Mouse (Mus musculus) liver, adult 2 months (tissue): ENCODE measurements at regions not wholly inside any gene's neighbourhood (a gene's known extent, or its start where the extent isn't known, plus 50 kb on each side); places are given as distances from the start of the nearest gene placed in this dataset.

Experiments
- DNase-seq: peaks from one replicate; pipeline ENCODE4 v3.0.0-alpha.2; 2011; ENCODE audit warnings: low read depth, low spot score; ENCODE audit errors: extremely low read depth
- H3K27ac ChIP-seq: fragments of 200-500 bp; replicated peaks from 2 replicates; pipeline ENCODE4 v1.5.1; 2012; ENCODE audit warnings: low read depth, mild to moderate bottlenecking, control low read depth, inconsistent platforms, low read length; ENCODE audit not compliant: insufficient read depth
- H3K27me3 ChIP-seq: fragments of 200-500 bp; 2 replicates; pipeline ENCODE4 v1.6.1; 2012; ENCODE audit warnings: mild to moderate bottlenecking, moderate library complexity, low read length, inconsistent platforms; ENCODE audit not compliant: control insufficient read depth, insufficient read depth
- H3K36me3 ChIP-seq: fragments of 200-500 bp; 2 replicates; pipeline ENCODE4 v1.6.1; 2012; ENCODE audit warnings: low read length, inconsistent platforms; ENCODE audit not compliant: control insufficient read depth, insufficient read depth
- H3K4me1 ChIP-seq: fragments of 200-500 bp; 2 replicates; pipeline ENCODE4 v1.6.1; 2011; ENCODE audit warnings: low read length; ENCODE audit not compliant: control insufficient read depth, insufficient read depth
- H3K4me3 ChIP-seq: fragments of 200-500 bp; 2 replicates; pipeline ENCODE4 v1.5.1; 2011; ENCODE audit warnings: low read depth, mild to moderate bottlenecking, control low read depth, low read length, moderate library complexity; ENCODE audit not compliant: insufficient read depth
- H3K79me2 ChIP-seq: fragments of 200-500 bp; 2 replicates; pipeline ENCODE4 v1.6.1; 2012; ENCODE audit warnings: inconsistent platforms, mild to moderate bottlenecking, low read length, moderate library complexity; ENCODE audit not compliant: control insufficient read depth, insufficient read depth
- H3K9ac ChIP-seq: fragments of 200-500 bp; 2 replicates; pipeline ENCODE4 v1.6.1; 2012; ENCODE audit warnings: low read depth, mild to moderate bottlenecking, control low read depth, inconsistent platforms, low read length
- CTCF ChIP-seq: fragments of 200-500 bp; IDR thresholded peaks from 2 replicates; pipeline ENCODE4 v1.5.1; 2011; ENCODE audit warnings: low read depth, low read length, control low read depth
- POLR2A ChIP-seq: fragments of 200-500 bp; IDR thresholded peaks from 2 replicates; pipeline ENCODE4 v1.6.1; 2011; ENCODE audit warnings: low read length, control low read depth; ENCODE audit not compliant: insufficient read depth; ENCODE audit errors: extremely low read depth
- WGBS: fragments of 180-500 bp; shearing (Covaris S2); methylation state at CpG from one replicate; pipeline ENCODE4 v1.1.7; 2018; 5-methylcytosine and 5-hydroxymethylcytosine counted together

- Histone ChIP-seq H3K27me3 (no peaks in the 10 kb centered on the region), H3K27ac (no peak overlapping the region), H3K79me2 (no peaks in the 10 kb centered on the region), H3K9ac (no peak overlapping the region), H3K4me3 (no peak overlapping the region), H3K36me3 (no peaks in the 10 kb centered on the region), H3K4me1 (no peaks in the 10 kb centered on the region)
- TF ChIP-seq CTCF: no peak
- no peak for TF ChIP-seq POLR2A
- DNase-seq: no peak
- 83% methylated on average over 2 of the region's 2 CpGs for WGBS
Observed at GRCm38 (mm10) chr19:26261530-26261929, 343.3 kb upstream of the Smarca2 start.

GRCm38 (mm10) chr19:26296360-26296759 lies 308.5 kb upstream of the Smarca2 start:
- Histone ChIP-seq H3K4me3 (no peak overlapping the region), H3K9ac (no peak overlapping the region), H3K36me3 (no peaks in the 10 kb centered on the region), H3K79me2 (no peaks in the 10 kb centered on the region), H3K4me1 (no peaks in the 10 kb centered on the region), H3K27ac (no peak overlapping the region), H3K27me3 (no peaks in the 10 kb centered on the region)
- DNase-seq: no peak
- TF ChIP-seq CTCF: no peak
- TF ChIP-seq POLR2A: no peak
- WGBS: 85% methylated on average over 6 of the region's 6 CpGs

GRCm38 (mm10) chr19:26308477-26309135 lies 296.2 kb upstream of the Smarca2 start:
- no peak for DNase-seq
- TF ChIP-seq CTCF: no peak
- TF ChIP-seq POLR2A: no peak
- Histone ChIP-seq H3K27me3 (no peaks in the 10 kb centered on the region), H3K36me3 (no peaks in the 10 kb centered on the region), H3K4me1 (no peaks in the 10 kb centered on the region), H3K27ac (no peak overlapping the region), H3K79me2 (no peaks in the 10 kb centered on the region), H3K9ac (no peak overlapping the region), H3K4me3 (no peak overlapping the region)
- WGBS: 87% methylated on average over 1 of the region's 1 CpGs

- Histone ChIP-seq H3K9ac (no peak overlapping the region), H3K79me2 (no peaks in the 10 kb centered on the region), H3K27me3 (no peaks in the 10 kb centered on the region), H3K4me3 (no peak overlapping the region), H3K27ac (no peak overlapping the region), H3K36me3 (no peaks in the 10 kb centered on the region), H3K4me1 (no peaks in the 10 kb centered on the region)
- no peak for TF ChIP-seq CTCF
- no peak for TF ChIP-seq POLR2A
- WGBS: 89% methylated on average over 2 of the region's 2 CpGs
- no peak for DNase-seq
Observed at GRCm38 (mm10) chr19:26318977-26319376, 285.9 kb upstream of the Smarca2 start.

- 83% methylated on average over 5 of the region's 5 CpGs for WGBS
- Histone ChIP-seq H3K36me3 (no peaks in the 10 kb centered on the region), H3K4me1 (no peaks in the 10 kb centered on the region), H3K79me2 (no peaks in the 10 kb centered on the region), H3K27ac (no peak overlapping the region), H3K9ac (no peak overlapping the region), H3K4me3 (no peak overlapping the region), H3K27me3 (no peaks in the 10 kb centered on the region)
- no peak for DNase-seq
- no peak for TF ChIP-seq POLR2A
- no peak for TF ChIP-seq CTCF
Observed at GRCm38 (mm10) chr19:26323682-26324081, 281.2 kb upstream of the Smarca2 start.

- Histone ChIP-seq H3K79me2 (no peaks in the 10 kb centered on the region), H3K27me3 (no peaks in the 10 kb centered on the region; the same call in 1 of the 2 replicates), H3K9ac (no peak overlapping the region), H3K27ac (no peak overlapping the region), H3K4me3 (no peak overlapping the region), H3K4me1 (no peaks in the 10 kb centered on the region), H3K36me3 (no peaks in the 10 kb centered on the region)
- no peak for DNase-seq
- WGBS: 85% methylated on average over 4 of the region's 4 CpGs
- no peak for TF ChIP-seq CTCF
- no peak for TF ChIP-seq POLR2A
Observed at GRCm38 (mm10) chr19:26339120-26339519, 265.7 kb upstream of the Smarca2 start.
